Mouse (Mus musculus): ENCODE measurements at regions not wholly inside any gene's neighbourhood (a gene's known extent, or its start where the extent isn't known, plus 50 kb on each side); places are given as distances from the start of the nearest gene placed in this dataset.

DNA sequence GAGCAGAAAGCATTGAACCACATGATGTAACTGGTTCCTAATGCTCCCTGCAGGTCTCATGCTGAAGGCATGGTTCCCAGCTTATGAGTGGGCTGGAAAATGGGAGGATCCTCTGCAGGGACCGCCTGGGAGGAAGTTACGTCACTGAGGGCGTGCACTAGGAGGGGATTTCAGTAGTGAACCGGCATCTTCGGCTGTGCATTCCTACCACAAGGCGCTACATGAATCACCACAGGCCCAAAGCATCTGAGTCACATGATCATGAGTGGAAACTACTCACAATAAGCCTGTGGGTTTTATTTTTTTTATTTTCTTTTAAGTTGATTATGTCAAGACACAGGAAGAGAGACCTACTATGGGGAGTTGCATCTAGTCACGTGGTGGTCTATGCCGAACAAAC is 68.2 kb upstream of the Kcnj15 start:
- Histone ChIP-seq H3K4me1 (ENCODE audit: insufficient read depth, low read length) (0 out of 2 replicates have a peak, but pooled peaks cover 4% of the 10 kb centered on the region), H3K4me2 (ENCODE audit: low read depth, low read length) (no peak overlapping the region), H3K27ac (no peak overlapping the region), H3K9ac (replicated peaks; ENCODE audit: low read length) (no peak overlapping the region), H3K4me3 (ENCODE audit: low read length) (no peak overlapping the region), H3K9me3 (ENCODE audit: low read length) (no peaks in the 10 kb centered on the region), H3K36me3 (ENCODE audit: insufficient read depth, low read length) (no peaks in the 10 kb centered on the region), H3K27me3 (ENCODE audit: insufficient read depth, low read length) (no peaks in the 10 kb centered on the region)
- DNase-seq (ENCODE audit: low spot score) = no peak
- ATAC-seq = no peak
- TF ChIP-seq CTCF (IDR thresholded peaks at IDR 0.05; ENCODE audit: low read depth) = no peak
- WGBS = 86% methylated on average over 8 of the region's 8 CpGs

DNA sequence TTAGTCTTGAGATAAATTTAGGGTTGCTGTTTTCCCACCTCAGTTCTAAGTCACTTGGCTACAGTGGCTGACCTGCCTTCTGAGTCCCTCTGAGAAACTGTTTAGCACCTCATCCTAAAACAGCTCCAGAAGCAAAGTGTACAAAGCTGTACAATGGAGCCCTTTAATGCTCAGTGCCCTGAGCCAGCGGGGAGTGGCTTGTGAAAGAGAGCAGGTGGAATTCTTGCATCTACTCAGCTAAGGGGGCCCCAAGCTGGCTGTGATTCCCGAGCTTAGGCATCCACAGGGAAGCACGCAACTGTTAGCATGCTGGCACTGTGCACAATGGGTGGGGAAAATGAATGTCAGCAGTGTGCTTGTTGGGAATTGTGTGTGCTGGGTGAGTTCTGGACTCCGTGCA is 63.2 kb upstream of the Kcnj15 start:
- no peak for TF ChIP-seq CTCF (IDR thresholded peaks at IDR 0.05; ENCODE audit: low read depth)
- no peak overlapping the region for H3K4me2 ChIP-seq (ENCODE audit: low read depth, low read length)
- H3K4me1 ChIP-seq (ENCODE audit: insufficient read depth, low read length) = 0 out of 2 replicates have a peak, but pooled peaks cover 1% of the 10 kb centered on the region
- H3K4me3 ChIP-seq (ENCODE audit: low read length) = no peak overlapping the region
- H3K9ac ChIP-seq (replicated peaks; ENCODE audit: low read length) = no peak overlapping the region
- H3K27me3 ChIP-seq (ENCODE audit: insufficient read depth, low read length) = no peaks in the 10 kb centered on the region
- no peak overlapping the region for H3K27ac ChIP-seq
- no peaks in the 10 kb centered on the region for H3K36me3 ChIP-seq (ENCODE audit: insufficient read depth, low read length)
- no peaks in the 10 kb centered on the region for H3K9me3 ChIP-seq (ENCODE audit: low read length)
- 29% methylated on average over 4 of the region's 4 CpGs for WGBS
- no peak for DNase-seq (ENCODE audit: low spot score)
- no peak for ATAC-seq

DNA sequence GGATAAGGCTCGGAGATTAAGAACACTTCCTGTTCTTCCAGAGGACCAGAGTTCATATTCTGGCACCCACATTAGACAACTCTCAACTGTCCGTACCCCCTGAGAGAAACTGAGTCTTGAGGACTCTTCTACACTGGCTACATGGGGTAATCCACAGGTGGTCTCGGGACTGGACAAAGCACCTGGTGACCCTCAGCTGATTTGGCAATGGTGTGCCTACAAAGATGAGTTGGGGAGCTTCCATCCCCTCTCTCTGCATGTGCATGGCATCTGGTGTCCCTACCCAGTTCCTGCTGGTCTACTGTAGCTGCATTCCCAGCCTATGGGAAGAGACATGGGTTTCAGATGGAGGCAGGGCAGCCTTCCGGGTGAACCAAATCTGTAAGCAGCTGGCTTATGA is 61.2 kb upstream of the Kcnj15 start:
- H3K36me3 ChIP-seq (ENCODE audit: insufficient read depth, low read length) = no peaks in the 10 kb centered on the region
- no peak overlapping the region for H3K4me3 ChIP-seq (ENCODE audit: low read length)
- H3K9ac ChIP-seq (replicated peaks; ENCODE audit: low read length) = no peak overlapping the region
- DNase-seq (ENCODE audit: low spot score) (no peak), ATAC-seq (no peak)
- no peak overlapping the region for H3K4me2 ChIP-seq (ENCODE audit: low read depth, low read length)
- WGBS = 85% methylated on average over 4 of the region's 4 CpGs
- no peak overlapping the region for H3K27ac ChIP-seq
- no peak for TF ChIP-seq CTCF (IDR thresholded peaks at IDR 0.05; ENCODE audit: low read depth)
- H3K9me3 ChIP-seq (ENCODE audit: low read length) = no peaks in the 10 kb centered on the region
- 0 out of 2 replicates have a peak, but pooled peaks cover 4% of the 10 kb centered on the region for H3K4me1 ChIP-seq (ENCODE audit: insufficient read depth, low read length)
- no peaks in the 10 kb centered on the region for H3K27me3 ChIP-seq (ENCODE audit: insufficient read depth, low read length)

DNA sequence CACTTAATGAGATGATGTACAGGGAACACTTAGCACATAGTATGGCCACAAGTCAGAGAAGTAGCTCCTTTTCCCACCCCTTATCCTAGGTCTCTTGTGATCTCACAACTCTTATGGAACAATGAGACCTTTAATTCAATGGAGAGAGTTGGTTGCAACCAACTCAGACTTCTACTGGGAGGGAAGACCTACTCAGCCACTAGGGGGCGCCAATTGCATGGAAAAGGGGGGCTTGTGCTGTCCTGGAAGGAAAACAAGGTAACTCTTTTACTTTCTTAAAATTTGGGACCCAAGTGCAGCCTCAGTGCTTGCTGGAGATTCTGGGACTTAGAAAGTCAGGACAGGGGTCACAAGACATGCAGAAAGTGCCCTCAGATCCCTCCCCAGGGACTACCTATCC is 60.7 kb upstream of the Kcnj15 start:
- peak; percentile 68 for DNase-seq (ENCODE audit: low spot score)
- no peak for ATAC-seq
- no peak overlapping the region for H3K27ac ChIP-seq
- 0% methylated on average over 1 of the region's 1 CpGs for WGBS
- H3K4me2 ChIP-seq (ENCODE audit: low read depth, low read length) = no peak overlapping the region
- no peaks in the 10 kb centered on the region for H3K27me3 ChIP-seq (ENCODE audit: insufficient read depth, low read length)
- no peak overlapping the region for H3K9ac ChIP-seq (replicated peaks; ENCODE audit: low read length)
- H3K4me1 ChIP-seq (ENCODE audit: insufficient read depth, low read length) = 0 out of 2 replicates have a peak, but pooled peaks cover 4% of the 10 kb centered on the region
- H3K9me3 ChIP-seq (ENCODE audit: low read length) = no peaks in the 10 kb centered on the region
- H3K4me3 ChIP-seq (ENCODE audit: low read length) = no peak overlapping the region
- TF ChIP-seq CTCF (IDR thresholded peaks at IDR 0.05; ENCODE audit: low read depth) = peak; percentile 81
- no peaks in the 10 kb centered on the region for H3K36me3 ChIP-seq (ENCODE audit: insufficient read depth, low read length)

GRCm38 (mm10) chr16:95198795-95199563 is 58.4 kb upstream of the Kcnj15 start:
- no peak for TF ChIP-seq CTCF (IDR thresholded peaks at IDR 0.05; ENCODE audit: low read depth)

GRCm38 (mm10) chr16:95202126-95202883 is 55.1 kb upstream of the Kcnj15 start:
- no peak for TF ChIP-seq CTCF (IDR thresholded peaks at IDR 0.05; ENCODE audit: low read depth)
- Histone ChIP-seq H3K27me3 (ENCODE audit: insufficient read depth, low read length) (no peaks in the 10 kb centered on the region), H3K4me1 (ENCODE audit: insufficient read depth, low read length) (peaks cover 13% of the 10 kb centered on the region), H3K9ac (replicated peaks; ENCODE audit: low read length) (no peak overlapping the region), H3K4me3 (ENCODE audit: low read length) (no peak overlapping the region), H3K36me3 (ENCODE audit: insufficient read depth, low read length) (no peaks in the 10 kb centered on the region), H3K4me2 (ENCODE audit: low read depth, low read length) (no peak overlapping the region), H3K27ac (peak overlapping the region; percentile 7; the same call in 1 of the 2 replicates), H3K9me3 (ENCODE audit: low read length) (no peaks in the 10 kb centered on the region)
- WGBS = 56% methylated on average over 7 of the region's 7 CpGs
- ATAC-seq = no peak
- DNase-seq (ENCODE audit: low spot score) = peak; percentile 51

More at GRCm38 (mm10) chr16:95198795-95199563, 58.4 kb upstream of the Kcnj15 start:
- WGBS = 66% methylated on average over 19 of the region's 19 CpGs
- Histone ChIP-seq H3K4me2 (ENCODE audit: low read depth, low read length) (no peak overlapping the region), H3K36me3 (ENCODE audit: insufficient read depth, low read length) (no peaks in the 10 kb centered on the region), H3K9ac (replicated peaks; ENCODE audit: low read length) (no peak overlapping the region), H3K27me3 (ENCODE audit: insufficient read depth, low read length) (no peaks in the 10 kb centered on the region), H3K4me1 (ENCODE audit: insufficient read depth, low read length) (peaks cover 13% of the 10 kb centered on the region), H3K27ac (no peak overlapping the region), H3K4me3 (ENCODE audit: low read length) (no peak overlapping the region), H3K9me3 (ENCODE audit: low read length) (no peaks in the 10 kb centered on the region)
- no peak for ATAC-seq
- no peak for DNase-seq (ENCODE audit: low spot score)

All from hindbrain, postnatal 0 days (tissue).